Mouse (Mus musculus) CH12F3 (cell line): ENCODE measurements around the gene Tns3.

ENCODE experiments used
- in situ Hi-C: fragments of 300-500 bp; cut with MboI; formaldehyde crosslinking; loops from 2 replicates; pipeline ENCODE4 v1.14.3; 2020; ENCODE audit warnings: low sequenced_read_pairs

Gene Tns3

GRCm38 (mm10) chr11:8651448-8652035, 12.8 kb downstream of the Tns3 start:
- in situ Hi-C loops: no loop called here

- in situ Hi-C loops: no loop called here
Observed at GRCm38 (mm10) chr11:8645609-8646008, 18.7 kb downstream of the Tns3 start.

- in situ Hi-C loops: no loop called here
Observed at GRCm38 (mm10) chr11:8644272-8644671, 20.1 kb downstream of the Tns3 start.

GRCm38 (mm10) chr11:8641634-8642277, 22.6 kb downstream of the Tns3 start:
- in situ Hi-C loops: no loop called here

GRCm38 (mm10) chr11:8639726-8640125, 24.6 kb downstream of the Tns3 start:
- in situ Hi-C loops: no loop called here

GRCm38 (mm10) chr11:8639007-8639718, 25.2 kb downstream of the Tns3 start:
- in situ Hi-C loops: no loop called here

- in situ Hi-C loops: no loop called here
Observed at GRCm38 (mm10) chr11:8637469-8638447, 26.6 kb downstream of the Tns3 start.

- in situ Hi-C loops: no loop called here
Observed at GRCm38 (mm10) chr11:8636680-8637079, 27.7 kb downstream of the Tns3 start.

- in situ Hi-C loops: no loop called here
Observed at GRCm38 (mm10) chr11:8635778-8636177, 28.6 kb downstream of the Tns3 start.

GRCm38 (mm10) chr11:8634728-8635410, 29.5 kb downstream of the Tns3 start:
- in situ Hi-C loops: no loop called here

- in situ Hi-C loops: no loop called here
Observed at GRCm38 (mm10) chr11:8632163-8632562, 32.2 kb downstream of the Tns3 start.

- in situ Hi-C loops: no loop called here
Observed at GRCm38 (mm10) chr11:8629862-8630390, 34.4 kb downstream of the Tns3 start.

- in situ Hi-C loops: no loop called here
Observed at GRCm38 (mm10) chr11:8629326-8629725, 35.0 kb downstream of the Tns3 start.

- in situ Hi-C loops: no loop called here
Observed at GRCm38 (mm10) chr11:8628846-8629253, 35.5 kb downstream of the Tns3 start.

GRCm38 (mm10) chr11:8627156-8627555, 37.2 kb downstream of the Tns3 start:
- in situ Hi-C loops: no loop called here

GRCm38 (mm10) chr11:8626715-8627114, 37.6 kb downstream of the Tns3 start:
- in situ Hi-C loops: no loop called here

GRCm38 (mm10) chr11:8625915-8626604, 38.3 kb downstream of the Tns3 start:
- in situ Hi-C loops: no loop called here

- in situ Hi-C loops: no loop called here
Observed at GRCm38 (mm10) chr11:8625451-8625850, 38.9 kb downstream of the Tns3 start.

- in situ Hi-C loops: no loop called here
Observed at GRCm38 (mm10) chr11:8624179-8624886, 40.0 kb downstream of the Tns3 start.
